Mouse (Mus musculus) forebrain, embryonic 14.5 days (tissue): ENCODE results near the gene Dtx2. TPM values are rescaled to one million over a fixed set of nuclear protein-coding genes. Genes with fewer than 3 reads are reported as not detected.
"Not testable (repeated sequence)": the region's sequence is repeated elsewhere in the genome, so short reads cannot be mapped to it uniquely, and the experiment has no call there.

Experiments used
- ATAC-seq: fragments of 200-750 bp; cut with Nextera tagmentation; 2 replicates; pipeline ENCODE4 v1.8.0; 2017; ENCODE audit warnings: mild to moderate bottlenecking, moderate library complexity
- DNase-seq: peaks from one replicate; pipeline ENCODE4 v3.0.0-alpha.2; 2015; ENCODE audit warnings: low spot score
- H3K27ac ChIP-seq: fragments of 300-500 bp; sonication (generic); 2 replicates; pipeline ENCODE4 v1.5.1; 2014; ENCODE audit warnings: low read depth, mild to moderate bottlenecking, control low read depth, low read length, moderate library complexity
- H3K27me3 ChIP-seq: fragments of 300-500 bp; sonication (generic); replicated peaks from 2 replicates; pipeline ENCODE4 v1.6.1; 2014; ENCODE audit warnings: low read length, control low read depth, mixed read lengths; ENCODE audit not compliant: control insufficient read depth, insufficient read depth
- H3K36me3 ChIP-seq: fragments of 300-500 bp; sonication (generic); 2 replicates; pipeline ENCODE4 v1.6.1; 2014; ENCODE audit warnings: low read length, control low read depth; ENCODE audit not compliant: control insufficient read depth, insufficient read depth
- H3K4me1 ChIP-seq: fragments of 300-500 bp; sonication (generic); 2 replicates; pipeline ENCODE4 v1.6.1; 2014; ENCODE audit warnings: antibody characterized with exemption, low read length, control low read depth; ENCODE audit not compliant: control insufficient read depth, insufficient read depth
- H3K4me2 ChIP-seq: fragments of 300-500 bp; sonication (generic); 2 replicates; pipeline ENCODE4 v1.6.1; 2014; ENCODE audit warnings: mild to moderate bottlenecking, control low read depth, low read length
- H3K4me3 ChIP-seq: fragments of 300-500 bp; sonication (generic); 2 replicates; pipeline ENCODE4 v1.5.1; 2014; ENCODE audit warnings: low read depth, low read length, control low read depth
- H3K9ac ChIP-seq: fragments of 300-500 bp; sonication (generic); 2 replicates; pipeline ENCODE4 v1.6.1; 2014; ENCODE audit warnings: mild to moderate bottlenecking, low read length, control low read depth, moderate library complexity
- H3K9me3 ChIP-seq: fragments of 300-500 bp; sonication (generic); replicated peaks from 2 replicates; pipeline ENCODE4 v1.6.1; 2016; ENCODE audit warnings: low read length, control low read depth, mixed read lengths; ENCODE audit not compliant: control insufficient read depth
- WGBS: fragments of 180-500 bp; shearing (Covaris S2); extraction: QIAGEN DNeasy Blood & Tissue Kit; methylation state at CpG from one replicate; pipeline ENCODE4 v1.1.7; 2014; 5-methylcytosine and 5-hydroxymethylcytosine counted together
- polyA plus RNA-seq: library from polyadenylated mRNA; unstranded; fragments of >200 nt; fragmentation: Nextera tagmentation; extraction: Ambion mirVana; gene quantifications from 2 replicates; pipeline ENCODE4 v1.2.1, GENCODE M21; 2014

The Dtx2 gene
- polyA plus RNA-seq, 1 experiment from 2014 or later, result 24.9 TPM

DNA sequence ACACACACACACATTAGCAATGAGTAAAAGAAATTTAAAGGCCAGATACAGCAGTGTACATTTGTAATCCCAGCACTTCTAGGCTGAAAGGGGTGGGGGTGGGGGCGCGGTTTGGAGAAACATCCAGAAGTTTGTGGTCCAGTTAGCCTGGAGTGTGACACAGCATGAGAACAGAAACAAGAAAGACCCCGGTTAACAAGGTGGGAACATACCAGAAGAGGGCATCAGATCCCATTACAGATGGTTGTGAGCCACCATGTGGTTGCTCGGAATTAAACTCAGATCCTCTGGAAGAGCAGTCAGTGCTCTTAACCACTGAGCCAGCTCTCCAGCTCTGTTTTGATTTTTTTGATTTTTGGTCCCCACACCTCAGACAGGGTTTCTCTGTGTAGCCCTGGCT is 61.5 kb downstream of the Dtx2 start:
- no peaks in the 10 kb centered on the region for H3K27me3 ChIP-seq
- H3K27ac ChIP-seq, result no peak overlapping the region
- H3K9me3 ChIP-seq, result no peaks in the 10 kb centered on the region
- DNase-seq (no peak), ATAC-seq (no peak)
- WGBS, result 38% methylated on average over 4 of the region's 4 CpGs
- H3K4me1 ChIP-seq, result 0 out of 2 replicates have a peak, but pooled peaks cover 7% of the 10 kb centered on the region
- H3K4me3 ChIP-seq, result no peak overlapping the region
- no peak overlapping the region for H3K4me2 ChIP-seq
- no peaks in the 10 kb centered on the region for H3K36me3 ChIP-seq
- no peak overlapping the region for H3K9ac ChIP-seq

DNA sequence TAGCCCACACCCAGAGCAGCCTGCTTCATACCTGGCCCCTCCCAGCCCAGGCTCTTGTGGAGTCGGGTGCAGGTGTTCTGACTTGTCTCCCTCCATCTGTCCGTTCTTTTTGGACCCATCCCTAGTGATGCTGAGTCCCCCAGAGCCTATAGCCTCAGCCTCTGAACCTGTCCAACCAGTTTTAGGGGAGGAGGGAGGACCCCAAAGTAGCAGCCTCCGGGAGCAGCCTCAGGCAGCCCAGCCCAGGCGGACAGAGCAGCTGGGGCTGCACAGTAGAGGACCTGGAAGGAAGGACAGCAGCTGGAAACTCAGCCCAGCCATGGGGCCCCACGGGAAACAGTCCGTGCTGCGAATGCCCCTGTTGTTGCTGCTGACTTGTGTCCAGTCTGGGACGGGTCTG is 62.5 kb downstream of the Dtx2 start:
- WGBS, result 42% methylated on average over 8 of the region's 8 CpGs
- no peak overlapping the region for H3K4me2 ChIP-seq
- no peak for ATAC-seq
- DNase-seq, result no peak
- H3K36me3 ChIP-seq, result no peaks in the 10 kb centered on the region
- H3K27ac ChIP-seq, result no peak overlapping the region
- H3K9ac ChIP-seq, result no peak overlapping the region
- no peaks in the 10 kb centered on the region for H3K4me1 ChIP-seq
- H3K27me3 ChIP-seq, result no peaks in the 10 kb centered on the region
- no peak overlapping the region for H3K4me3 ChIP-seq
- H3K9me3 ChIP-seq, result no peaks in the 10 kb centered on the region

DNA sequence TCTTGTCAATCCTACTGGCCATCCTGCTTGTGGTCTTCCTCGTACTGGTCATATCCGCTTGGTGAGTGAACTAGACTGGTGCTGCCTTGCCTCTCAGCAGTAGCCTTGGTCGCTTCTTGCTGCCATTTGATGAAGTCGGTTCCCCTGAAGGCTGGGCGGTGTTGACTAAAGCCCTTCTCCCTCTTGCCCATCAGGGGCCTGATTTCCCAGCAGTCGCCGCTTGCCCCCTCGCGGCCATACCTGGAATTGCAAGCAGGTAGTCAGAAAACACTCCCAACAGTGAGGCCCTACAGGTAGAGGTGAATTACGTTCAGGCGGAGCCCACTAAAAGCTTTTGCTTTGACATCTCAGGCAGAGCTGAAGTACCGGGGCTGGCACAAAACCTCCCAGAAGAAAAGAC is 67.0 kb downstream of the Dtx2 start:
- 10% methylated on average over 12 of the region's 12 CpGs for whole genome bisulfite sequencing
- H3K27ac ChIP-seq, result no peak overlapping the region
- no peak for ATAC-seq

DNA sequence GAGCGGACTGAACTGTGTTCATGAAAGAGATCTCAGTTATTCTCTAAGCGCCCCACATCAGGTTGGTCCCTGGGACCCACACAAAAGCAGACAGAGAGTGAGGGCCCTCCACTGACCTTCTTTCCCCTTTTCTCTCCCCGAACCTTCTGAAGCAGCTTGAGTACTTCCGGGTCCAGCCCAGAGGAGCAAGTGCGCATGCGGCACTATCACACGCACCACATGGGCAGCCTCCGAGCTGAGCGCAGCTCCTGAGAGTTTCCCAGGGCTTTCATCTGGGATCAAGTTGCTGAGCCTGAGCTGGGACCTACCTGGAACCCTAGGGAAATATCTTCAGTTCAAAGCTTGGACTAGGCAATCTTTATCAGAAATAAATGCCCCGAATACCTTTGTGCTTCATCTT is 69.3 kb downstream of the Dtx2 start:
- no peak overlapping the region for H3K9ac ChIP-seq
- H3K27ac ChIP-seq, result no peak overlapping the region
- no peaks in the 10 kb centered on the region for H3K4me1 ChIP-seq
- ATAC-seq, result no peak
- no peak overlapping the region for H3K4me2 ChIP-seq
- no peak for DNase-seq
- H3K9me3 ChIP-seq, result no peaks in the 10 kb centered on the region
- H3K36me3 ChIP-seq, result no peaks in the 10 kb centered on the region
- 91% methylated on average over 10 of the region's 10 CpGs for WGBS
- no peaks in the 10 kb centered on the region for H3K27me3 ChIP-seq
- H3K4me3 ChIP-seq, result no peak overlapping the region

More for the DNA sequence above, 67.0 kb downstream of the Dtx2 start:
- H3K9me3 ChIP-seq, result no peaks in the 10 kb centered on the region
- H3K36me3 ChIP-seq, result no peaks in the 10 kb centered on the region
- H3K4me3 ChIP-seq, result no peak overlapping the region
- no peaks in the 10 kb centered on the region for H3K4me1 ChIP-seq
- no peak overlapping the region for H3K4me2 ChIP-seq
- no peaks in the 10 kb centered on the region for H3K27me3 ChIP-seq
- peak; percentile 66 for DNase-seq
- no peak overlapping the region for H3K9ac ChIP-seq

DNA sequence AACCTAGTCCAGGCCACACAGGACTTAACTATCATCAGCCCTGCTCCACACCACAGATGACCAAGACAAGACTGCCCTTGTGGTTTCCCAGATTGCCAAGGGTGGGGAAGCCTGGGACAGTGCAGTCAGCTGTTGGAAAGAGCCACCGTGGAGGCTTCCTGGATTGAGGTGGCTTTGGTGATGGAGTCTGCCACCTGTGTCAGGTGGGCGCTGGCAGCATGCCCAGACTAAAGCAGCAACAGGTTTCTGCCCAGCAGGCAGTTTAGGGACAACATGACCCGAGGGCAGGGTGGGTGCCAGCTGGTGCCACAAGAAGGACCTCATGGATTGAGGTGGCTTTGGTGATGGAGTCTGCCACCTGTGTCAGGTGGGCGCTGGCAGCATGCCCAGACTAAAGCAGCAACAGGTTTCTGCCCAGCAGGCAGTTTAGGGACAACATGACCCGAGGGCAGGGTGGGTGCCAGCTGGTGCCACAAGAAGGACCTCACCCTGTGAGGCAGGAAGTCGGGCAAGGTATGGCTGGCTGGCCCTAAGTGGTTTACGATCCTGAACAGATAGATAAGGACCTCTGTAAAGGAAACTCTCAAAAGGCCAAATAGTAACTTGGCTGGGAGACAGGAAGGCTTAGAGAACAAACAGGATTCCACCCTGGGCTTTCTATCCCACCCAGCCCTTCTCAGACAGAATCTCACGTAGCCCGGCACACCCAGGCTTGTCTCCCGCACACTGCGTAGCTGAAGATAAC is 72.0 kb downstream of the Dtx2 start:
- not testable (repeated sequence) for H3K4me2 ChIP-seq, H3K36me3 ChIP-seq, H3K4me1 ChIP-seq, H3K9ac ChIP-seq, H3K4me3 ChIP-seq, H3K27ac ChIP-seq, DNase-seq, H3K27me3 ChIP-seq, H3K9me3 ChIP-seq, ATAC-seq
- WGBS, result 84% methylated on average over 11 of the region's 11 CpGs

DNA sequence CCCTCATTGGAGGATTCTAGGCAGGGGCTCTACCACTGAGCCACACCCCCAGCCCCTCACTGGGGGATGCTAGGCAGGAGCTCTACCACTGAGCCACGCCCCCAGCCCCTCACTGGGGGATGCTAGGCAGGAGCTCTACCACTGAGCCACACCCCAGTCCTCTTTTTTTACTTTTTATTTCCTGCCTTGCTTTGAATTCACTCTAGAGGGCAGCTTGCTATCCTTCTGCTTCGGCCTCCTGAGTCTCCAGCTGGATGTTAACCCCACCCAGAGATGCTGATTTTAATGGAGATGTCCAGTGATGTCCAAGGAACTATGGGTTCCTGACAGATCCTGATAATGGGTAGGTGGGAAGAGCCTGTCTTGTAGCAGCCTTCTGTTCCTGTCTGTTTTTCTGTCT is 74.8 kb downstream of the Dtx2 start:
- H3K9ac ChIP-seq, result no peak overlapping the region
- no peak for DNase-seq
- ATAC-seq, result no peak
- no peaks in the 10 kb centered on the region for H3K4me1 ChIP-seq
- H3K27me3 ChIP-seq, result no peaks in the 10 kb centered on the region
- WGBS, result 65% methylated on average over 2 of the region's 2 CpGs
- H3K27ac ChIP-seq, result no peak overlapping the region
- H3K9me3 ChIP-seq, result no peaks in the 10 kb centered on the region
- H3K4me2 ChIP-seq, result no peak overlapping the region
- H3K36me3 ChIP-seq, result no peaks in the 10 kb centered on the region
- H3K4me3 ChIP-seq, result no peak overlapping the region

DNA sequence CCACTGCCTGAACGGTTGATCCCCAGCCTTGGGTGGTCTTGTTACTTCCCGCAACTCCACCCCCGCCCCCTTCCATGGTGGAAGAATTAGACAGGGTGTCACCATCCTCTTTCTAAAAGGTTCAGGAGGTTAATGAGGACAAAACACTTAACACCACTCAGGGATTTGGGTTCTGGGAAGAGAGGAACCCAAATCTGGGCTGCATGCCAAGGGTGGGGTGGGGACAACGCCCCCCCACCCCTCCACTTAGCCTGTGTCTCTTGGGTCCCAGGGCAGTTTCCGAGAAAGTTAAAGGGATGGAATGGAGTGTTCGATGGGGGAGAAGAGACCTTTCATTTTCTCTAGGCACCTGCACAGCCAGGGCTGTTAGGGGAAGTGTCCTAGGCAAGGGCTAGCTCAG is 78.5 kb downstream of the Dtx2 start:
- no peaks in the 10 kb centered on the region for H3K36me3 ChIP-seq
- H3K4me3 ChIP-seq, result no peak overlapping the region
- no peaks in the 10 kb centered on the region for H3K27me3 ChIP-seq
- H3K27ac ChIP-seq, result no peak overlapping the region
- H3K9ac ChIP-seq, result no peak overlapping the region
- H3K9me3 ChIP-seq, result no peaks in the 10 kb centered on the region
- ATAC-seq (no peak), DNase-seq (no peak)
- H3K4me1 ChIP-seq, result peaks cover 2% of the 10 kb centered on the region; the same call in 1 of the 2 replicates
- WGBS, result 46% methylated on average over 6 of the region's 6 CpGs
- no peak overlapping the region for H3K4me2 ChIP-seq

DNA sequence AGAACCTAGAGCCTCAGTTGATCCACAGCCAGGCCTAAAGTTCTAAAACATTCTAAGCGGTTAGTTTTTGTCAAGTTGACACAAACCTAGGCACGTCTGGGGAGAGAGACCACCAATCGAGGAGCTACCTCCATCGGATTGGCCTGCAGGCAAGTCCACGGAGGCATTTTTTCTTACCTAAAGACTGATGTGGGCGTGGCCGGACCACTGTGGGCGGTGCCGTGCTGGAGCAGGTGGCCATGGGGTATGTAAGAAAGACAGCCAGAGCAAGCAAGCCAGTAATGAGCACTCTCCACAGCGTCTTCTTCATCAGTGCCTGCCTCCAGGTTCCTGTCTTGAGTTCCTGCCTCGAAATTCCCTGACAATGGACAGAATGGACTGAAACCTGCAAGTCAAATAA is 78.9 kb downstream of the Dtx2 start:
- Histone ChIP-seq H3K9ac (no peak overlapping the region), H3K36me3 (no peaks in the 10 kb centered on the region), H3K9me3 (no peaks in the 10 kb centered on the region), H3K4me2 (no peak overlapping the region), H3K27ac (no peak overlapping the region), H3K27me3 (no peaks in the 10 kb centered on the region), H3K4me1 (peaks cover 2% of the 10 kb centered on the region; the same call in 1 of the 2 replicates), H3K4me3 (no peak overlapping the region)
- DNase-seq (no peak), ATAC-seq (no peak)
- WGBS, result 70% methylated on average over 11 of the region's 11 CpGs

DNA sequence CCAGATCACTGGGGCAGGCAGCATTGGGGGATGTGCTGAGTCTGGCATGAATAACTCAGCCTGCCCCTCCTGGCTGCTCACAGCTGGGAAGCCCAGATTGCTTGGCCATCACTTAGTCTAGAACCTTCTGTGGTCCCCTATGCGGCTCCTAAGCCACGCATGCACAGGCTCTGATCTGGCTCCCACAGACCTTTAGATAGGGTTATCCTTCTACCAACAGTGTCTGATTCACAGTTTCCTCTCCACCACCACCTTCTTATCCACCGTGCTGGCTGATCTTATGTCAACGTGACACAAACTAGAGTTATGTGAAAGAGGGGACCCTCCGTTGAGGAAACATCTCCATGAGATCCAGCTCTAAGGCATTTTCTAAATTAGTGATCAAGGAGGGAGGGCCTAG is 80.5 kb downstream of the Dtx2 start:
- H3K4me1 ChIP-seq, result peaks cover 2% of the 10 kb centered on the region; the same call in 1 of the 2 replicates
- H3K27me3 ChIP-seq, result no peaks in the 10 kb centered on the region
- H3K27ac ChIP-seq, result no peak overlapping the region
- WGBS, result 95% methylated on average over 5 of the region's 5 CpGs
- no peak overlapping the region for H3K4me2 ChIP-seq
- no peaks in the 10 kb centered on the region for H3K36me3 ChIP-seq
- no peak for DNase-seq
- no peak for ATAC-seq
- no peaks in the 10 kb centered on the region for H3K9me3 ChIP-seq
- H3K9ac ChIP-seq, result no peak overlapping the region
- H3K4me3 ChIP-seq, result no peak overlapping the region
